Mouse (Mus musculus) CH12.LX (cell line): ENCODE data around the gene Myo19. TPM values are rescaled to one million over a fixed set of nuclear protein-coding genes. Genes with fewer than 3 reads are reported as not detected.

Experiments
- DNase-seq: peaks from one replicate; pipeline ENCODE4 v3.0.0-alpha.2; 2013; ENCODE audit errors: extremely low read depth
- H3K27ac ChIP-seq: 2 replicates; pipeline ENCODE4 v1.5.1; 2012; ENCODE audit warnings: low read depth, mild to moderate bottlenecking, control low read depth, moderate library complexity; ENCODE audit not compliant: insufficient read depth
- H3K27me3 ChIP-seq: replicated peaks from 2 replicates; pipeline ENCODE3; 2012; ENCODE audit warnings: inconsistent platforms
- H3K36me3 ChIP-seq, 2 experiments: replicated peaks in 1 of 2; 2 replicates each; pipeline versions ENCODE3 to v1.6.1; 2012; ENCODE audit warnings: inconsistent platforms in 1 of 2, low read length in 1 of 2, mild to moderate bottlenecking in 1 of 2, mixed read lengths in 1 of 2, moderate library complexity in 1 of 2; ENCODE audit not compliant: control insufficient read depth in 1 of 2, insufficient read depth in 1 of 2
- H3K4me1 ChIP-seq, 2 experiments: 2 replicates each; pipeline ENCODE4 v1.6.1; 2012; ENCODE audit warnings: inconsistent platforms in 1 of 2, moderate library complexity in 1 of 2; ENCODE audit not compliant: insufficient read depth in 2 of 2, control insufficient read depth in 1 of 2
- H3K4me2 ChIP-seq: 2 replicates; pipeline ENCODE4 v1.6.1; 2012; ENCODE audit warnings: low read depth, mild to moderate bottlenecking, control low read depth; ENCODE audit not compliant: poor library complexity, insufficient read depth, severe bottlenecking
- H3K4me3 ChIP-seq, 3 experiments: fragments of 150-350 bp in 1 of 3; sonication (generic) in 1 of 3; replicated peaks in 1 of 3; 2 replicates each; pipeline versions ENCODE3 to v1.5.1; 2011 to 2012; ENCODE audit warnings: low read depth in 2 of 3, low read length in 2 of 3, mild to moderate bottlenecking in 2 of 3, moderate library complexity in 2 of 3, control low read depth in 1 of 3, improper control_type of control experiment in 1 of 3, inconsistent platforms in 1 of 3, mixed read lengths in 1 of 3; ENCODE audit not compliant: poor library complexity in 1 of 3
- H3K79me2 ChIP-seq: replicated peaks from 2 replicates; pipeline ENCODE4 v1.6.1; 2012; ENCODE audit warnings: mild to moderate bottlenecking, moderate library complexity; ENCODE audit not compliant: control insufficient read depth, poor library complexity, insufficient read depth, severe bottlenecking; ENCODE audit errors: extremely low read depth
- H3K9ac ChIP-seq: 2 replicates; pipeline ENCODE4 v1.6.1; 2012; ENCODE audit warnings: low read depth, mild to moderate bottlenecking, control low read depth, moderate library complexity; ENCODE audit not compliant: insufficient read depth
- H3K9me3 ChIP-seq: replicated peaks from 2 replicates; pipeline ENCODE3; 2012; ENCODE audit warnings: low read length, inconsistent platforms, mixed read lengths
- BHLHE40 ChIP-seq: IDR thresholded peaks from 2 replicates; pipeline ENCODE4 v1.6.1; 2011; ENCODE audit warnings: mild to moderate bottlenecking, low read depth, low read length, improper control_type of control experiment
- CHD1 ChIP-seq: IDR thresholded peaks from 2 replicates; pipeline ENCODE4 v1.6.1; 2012; ENCODE audit warnings: low read depth, low read length, improper control_type of control experiment, inconsistent platforms
- ELF1 ChIP-seq: IDR thresholded peaks from 2 replicates; pipeline ENCODE4 v1.6.1; 2014; ENCODE audit warnings: low read depth, mild to moderate bottlenecking, inconsistent platforms, low read length, improper control_type of control experiment
- IRF4 ChIP-seq: IDR thresholded peaks from 2 replicates; pipeline ENCODE4 v1.6.1; 2014; ENCODE audit warnings: low read depth, mild to moderate bottlenecking, inconsistent platforms, low read length, improper control_type of control experiment
- JUND ChIP-seq: conservative IDR thresholded peaks from 2 replicates; pipeline ENCODE4 v1.6.1; 2011; ENCODE audit warnings: low read depth, low read length, improper control_type of control experiment
- KAT2A ChIP-seq: IDR thresholded peaks from 2 replicates; pipeline ENCODE4 v1.6.1; 2012; ENCODE audit warnings: low read length, improper control_type of control experiment, inconsistent platforms; ENCODE audit not compliant: insufficient replicate concordance
- MAX ChIP-seq: IDR thresholded peaks from 2 replicates; pipeline ENCODE4 v1.6.1; 2011; ENCODE audit warnings: low read length, improper control_type of control experiment
- MAZ ChIP-seq: IDR thresholded peaks from 2 replicates; pipeline ENCODE4 v1.6.1; 2012; ENCODE audit warnings: low read depth, mild to moderate bottlenecking, inconsistent platforms, low read length, improper control_type of control experiment, moderate library complexity
- MEF2A ChIP-seq: IDR thresholded peaks from 2 replicates; pipeline ENCODE4 v1.6.1; 2014; ENCODE audit warnings: low read depth, mild to moderate bottlenecking, inconsistent platforms, low read length, improper control_type of control experiment, borderline replicate concordance
- MYC ChIP-seq: IDR thresholded peaks from 2 replicates; pipeline ENCODE4 v1.6.1; 2011; ENCODE audit warnings: low read depth, mild to moderate bottlenecking, improper control_type of control experiment, low read length
- NRF1 ChIP-seq: IDR thresholded peaks from 2 replicates; pipeline ENCODE4 v1.6.1; 2014; ENCODE audit warnings: low read depth, mild to moderate bottlenecking, inconsistent platforms, low read length, improper control_type of control experiment, moderate library complexity
- POLR2A ChIP-seq: IDR thresholded peaks from 2 replicates; pipeline ENCODE4 v1.6.1; 2011; ENCODE audit warnings: low read depth, mild to moderate bottlenecking, improper control_type of control experiment, low read length
- POLR2AphosphoS2 ChIP-seq: IDR thresholded peaks from 2 replicates; pipeline ENCODE4 v1.6.1; 2011; ENCODE audit warnings: low read depth, low read length, improper control_type of control experiment
- RAD21 ChIP-seq: IDR thresholded peaks from 2 replicates; pipeline ENCODE4 v1.6.1; 2011; ENCODE audit warnings: low read depth, mild to moderate bottlenecking, low read length, improper control_type of control experiment, moderate library complexity
- RCOR1 ChIP-seq: conservative IDR thresholded peaks from 2 replicates; pipeline ENCODE4 v1.6.1; 2012; ENCODE audit warnings: low read depth, mild to moderate bottlenecking, inconsistent platforms, low read length, improper control_type of control experiment
- SIN3A ChIP-seq: IDR thresholded peaks from 2 replicates; pipeline ENCODE4 v1.6.1; 2012; ENCODE audit warnings: low read length, improper control_type of control experiment, inconsistent platforms
- SMC3 ChIP-seq: IDR thresholded peaks from 2 replicates; pipeline ENCODE4 v1.6.1; 2011; ENCODE audit warnings: low read depth, low read length, improper control_type of control experiment
- TBP ChIP-seq: conservative IDR thresholded peaks from 2 replicates; pipeline ENCODE4 v1.6.1; 2011; ENCODE audit warnings: low read depth, low read length, improper control_type of control experiment
- TCF12 ChIP-seq: IDR thresholded peaks from 2 replicates; pipeline ENCODE4 v1.6.1; 2014; ENCODE audit warnings: low read depth, mild to moderate bottlenecking, inconsistent platforms, low read length, improper control_type of control experiment
- UBTF ChIP-seq: IDR thresholded peaks from 2 replicates; pipeline ENCODE4 v1.6.1; 2012; ENCODE audit warnings: low read depth, mild to moderate bottlenecking, inconsistent platforms, low read length, improper control_type of control experiment, moderate library complexity
- USF1 ChIP-seq: IDR thresholded peaks from 2 replicates; pipeline ENCODE4 v1.6.1; 2014; ENCODE audit warnings: low read depth, mild to moderate bottlenecking, inconsistent platforms, low read length, improper control_type of control experiment
- ZC3H11A ChIP-seq: IDR thresholded peaks from 2 replicates; pipeline ENCODE4 v1.6.1; 2012; ENCODE audit warnings: low read depth, mild to moderate bottlenecking, inconsistent platforms, low read length, improper control_type of control experiment
- ZMIZ1 ChIP-seq: IDR thresholded peaks from 2 replicates; pipeline ENCODE4 v1.6.1; 2012; ENCODE audit warnings: low read depth, mild to moderate bottlenecking, inconsistent platforms, low read length, improper control_type of control experiment
- ZNF384 ChIP-seq: IDR thresholded peaks from 2 replicates; pipeline ENCODE4 v1.6.1; 2012; ENCODE audit warnings: low read depth, low read length, improper control_type of control experiment, inconsistent platforms
- dilution Hi-C: fragments of 300-500 bp; cut with MboI; formaldehyde crosslinking; loops from 2 replicates; pipeline ENCODE4 v1.14.3; 2020; ENCODE audit warnings: low sequenced_read_pairs; ENCODE audit not compliant: extremely low pct_unique_long_range_greater_than_20kb, extremely low pct_ligation_motif_present
- in situ Hi-C: fragments of 300-500 bp; cut with MboI; formaldehyde crosslinking; loops from 3 replicates; pipeline ENCODE4 v1.14.3; 2019; ENCODE audit warnings: low sequenced_read_pairs, low pct_ligation_motif_present, low pct_unique_long_range_greater_than_20kb, mixed read lengths
- polyA plus RNA-seq: library from polyadenylated mRNA; unstranded; fragments of >175 nt; gene quantifications from 2 replicates; pipeline ENCODE4 v1.2.1, GENCODE M21; 2012; ENCODE audit warnings: low read depth; ENCODE audit not compliant: insufficient read length
- total RNA-seq, 2 experiments: library from RNA; depleted of rRNA; stranded (reverse); fragments of 300-350 nt in 1 of 2; fragments of >200 nt in 1 of 2; gene quantifications; 2 replicates each; pipeline ENCODE4 v1.2.3; 2012 to 2014

Gene Myo19
- total and polyA plus RNA-seq, 3 experiments: 8.0 to 27.1 (median 9.1) TPM

- Histone ChIP-seq H3K9ac (no peak overlapping the region), H3K36me3 (no peaks in the 10 kb centered on the region), H3K27me3 (peaks cover 72% of the 10 kb centered on the region), H3K27ac (no peak overlapping the region), H3K9me3 (no peaks in the 10 kb centered on the region), H3K4me2 (no peak overlapping the region), H3K79me2 (no peaks in the 10 kb centered on the region), H3K4me1 (peaks cover 0 to 2% of the 10 kb centered on the region in 2 experiments; a peak in 1 of 4 replicates), H3K4me3 (no peak overlapping the region)
- dilution Hi-C loops: no loop called here
- no peak for TF ChIP-seq RCOR1
- no peak for TF ChIP-seq MAX
- TF ChIP-seq RAD21: no peak
- no peak for TF ChIP-seq CHD1
- no peak for TF ChIP-seq SMC3
- no peak for TF ChIP-seq POLR2AphosphoS2
- TF ChIP-seq KAT2A: no peak
- no peak for TF ChIP-seq ELF1
- DNase-seq: no peak
- in situ Hi-C loops: no loop called here
Observed at GRCm38 (mm10) chr11:84952611-84953010, 72.7 kb downstream of the Myo19 start.

- in situ Hi-C loops: no loop called here
- no peak for DNase-seq
- Histone ChIP-seq H3K4me1 (peaks cover 0 to 5% of the 10 kb centered on the region in 2 experiments; a peak in 1 of 4 replicates), H3K27ac (no peak overlapping the region), H3K4me3 (no peak overlapping the region), H3K9me3 (no peaks in the 10 kb centered on the region), H3K79me2 (no peaks in the 10 kb centered on the region), H3K36me3 (no peaks in the 10 kb centered on the region), H3K27me3 (peaks cover 80% of the 10 kb centered on the region), H3K4me2 (no peak overlapping the region), H3K9ac (no peak overlapping the region)
- dilution Hi-C loops: no loop called here
- no peak for TF ChIP-seq POLR2AphosphoS2
- TF ChIP-seq ELF1: no peak
- no peak for TF ChIP-seq POLR2A
- no peak for TF ChIP-seq RCOR1
- no peak for TF ChIP-seq JUND
- TF ChIP-seq ZNF384: no peak
- TF ChIP-seq CHD1: no peak
- no peak for TF ChIP-seq SIN3A
- TF ChIP-seq MEF2A: no peak
- TF ChIP-seq MAZ: no peak
Observed at GRCm38 (mm10) chr11:84956400-84956799, 76.5 kb downstream of the Myo19 start.

GRCm38 (mm10) chr11:84957171-84957570, 77.2 kb downstream of the Myo19 start:
- no peaks in the 10 kb centered on the region for H3K9me3 ChIP-seq
- no peak overlapping the region for H3K27ac ChIP-seq
- H3K27me3 ChIP-seq: peaks cover 84% of the 10 kb centered on the region
- no peaks in the 10 kb centered on the region for H3K36me3 ChIP-seq
- dilution Hi-C loops: no loop called here
- no peak overlapping the region for H3K9ac ChIP-seq
- no peak overlapping the region for H3K4me3 ChIP-seq
- no peak for DNase-seq
- H3K79me2 ChIP-seq: no peaks in the 10 kb centered on the region
- H3K4me2 ChIP-seq: no peak overlapping the region
- peaks cover 0 to 5% of the 10 kb centered on the region in 2 experiments; a peak in 1 of 4 replicates for H3K4me1 ChIP-seq
- in situ Hi-C loops: no loop called here
- TF ChIP-seq BHLHE40 (no peak), POLR2AphosphoS2 (no peak), TBP (no peak), UBTF (no peak), USF1 (no peak), NRF1 (no peak), MYC (no peak), ZMIZ1 (no peak), ELF1 (no peak), IRF4 (no peak), ZC3H11A (no peak), TCF12 (no peak), RAD21 (no peak), JUND (no peak), ZNF384 (no peak)
